Mouse (Mus musculus): ENCODE data around the gene Pcsk2. TPM values are rescaled to one million over a fixed set of nuclear protein-coding genes. Genes with fewer than 3 reads are reported as not detected.

Pcsk2 gene
- polyA plus RNA-seq, 1 experiment from 2014 or later: 1.5 TPM

DNA sequence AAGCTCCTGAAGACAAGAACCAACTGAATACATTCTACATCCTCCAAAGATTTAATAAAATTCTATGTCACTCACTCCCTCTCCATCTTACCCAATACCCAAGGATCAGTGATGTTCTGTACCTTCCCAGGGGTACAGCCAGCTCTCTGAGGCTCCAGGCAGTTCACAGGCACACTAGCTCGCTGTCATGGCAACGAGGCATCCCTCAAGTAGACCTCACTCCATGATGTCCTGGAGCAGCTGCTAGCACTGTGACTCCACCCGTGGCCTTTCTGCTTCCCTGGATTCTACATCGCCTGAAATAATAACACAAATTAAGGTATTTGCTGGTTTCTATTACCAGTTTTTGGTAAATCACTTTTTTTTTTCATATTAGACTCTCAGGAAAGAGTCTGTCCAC is 111.0 kb downstream of the Pcsk2 start:
- Histone ChIP-seq H3K27ac (no peak overlapping the region), H3K9me3 (no peaks in the 10 kb centered on the region), H3K4me2 (replicated peaks) (no peak overlapping the region), H3K4me3 (replicated peaks) (no peak overlapping the region), H3K27me3 (replicated peaks) (no peaks in the 10 kb centered on the region), H3K4me1 (replicated peaks) (no peaks in the 10 kb centered on the region), H3K9ac (no peak overlapping the region), H3K36me3 (no peaks in the 10 kb centered on the region)
- no peak for ATAC-seq
- 62% methylated on average over 4 of the region's 4 CpGs for WGBS

DNA sequence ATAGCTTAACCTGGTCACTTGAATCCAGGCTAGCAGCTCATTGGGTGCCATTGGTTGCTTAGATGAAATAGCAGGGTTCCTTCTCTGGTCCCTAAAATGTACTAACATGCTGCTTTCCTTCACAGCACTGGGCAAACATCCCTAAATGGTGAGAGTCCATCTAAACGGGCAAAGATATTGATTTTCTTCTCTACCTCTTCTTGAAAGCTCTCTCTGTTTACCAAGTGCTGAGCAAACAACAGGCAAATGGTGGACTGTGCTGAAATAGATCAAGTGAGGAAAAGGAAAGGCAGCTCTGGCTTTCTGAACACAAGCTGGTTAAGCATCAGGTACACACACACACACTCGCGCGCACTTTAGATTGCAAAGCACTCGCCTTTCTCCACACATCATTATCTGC is 120.8 kb downstream of the Pcsk2 start:
- no peaks in the 10 kb centered on the region for H3K36me3 ChIP-seq
- 62% methylated on average over 5 of the region's 5 CpGs for WGBS

DNA sequence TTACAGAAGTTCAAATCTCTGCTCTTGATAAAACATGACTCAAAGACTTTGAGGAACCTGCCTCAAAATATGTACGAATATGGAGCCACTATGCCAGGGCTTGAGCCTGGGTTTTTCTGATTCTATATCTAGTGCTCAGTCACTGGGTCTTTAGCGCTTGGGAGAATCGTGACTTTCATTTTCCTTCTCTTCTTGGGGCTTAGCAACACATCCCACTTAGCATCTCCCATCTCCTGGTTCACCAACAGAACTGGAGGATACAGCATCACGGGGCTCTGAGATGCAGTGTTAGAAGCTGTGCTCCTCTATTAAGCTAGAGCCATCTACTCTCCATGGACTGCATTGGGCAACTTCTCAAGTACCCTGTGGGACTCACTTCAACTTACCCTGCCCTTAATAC is 131.9 kb downstream of the Pcsk2 start:
- ATAC-seq: no peak
- Histone ChIP-seq H3K27ac (no peak overlapping the region), H3K4me1 (replicated peaks) (no peaks in the 10 kb centered on the region), H3K9me3 (no peaks in the 10 kb centered on the region), H3K4me2 (replicated peaks) (no peak overlapping the region), H3K27me3 (replicated peaks) (no peaks in the 10 kb centered on the region), H3K36me3 (no peaks in the 10 kb centered on the region), H3K9ac (no peak overlapping the region), H3K4me3 (replicated peaks) (no peak overlapping the region)
- WGBS: 96% methylated on average over 4 of the region's 4 CpGs

More for the DNA sequence above, 120.8 kb downstream of the Pcsk2 start:
- no peak overlapping the region for H3K27ac ChIP-seq
- H3K4me3 ChIP-seq (replicated peaks): no peak overlapping the region
- H3K9me3 ChIP-seq: no peaks in the 10 kb centered on the region
- H3K4me2 ChIP-seq (replicated peaks): no peak overlapping the region
- H3K27me3 ChIP-seq (replicated peaks): no peaks in the 10 kb centered on the region
- H3K4me1 ChIP-seq (replicated peaks): no peaks in the 10 kb centered on the region
- H3K9ac ChIP-seq: no peak overlapping the region
- no peak for ATAC-seq

DNA sequence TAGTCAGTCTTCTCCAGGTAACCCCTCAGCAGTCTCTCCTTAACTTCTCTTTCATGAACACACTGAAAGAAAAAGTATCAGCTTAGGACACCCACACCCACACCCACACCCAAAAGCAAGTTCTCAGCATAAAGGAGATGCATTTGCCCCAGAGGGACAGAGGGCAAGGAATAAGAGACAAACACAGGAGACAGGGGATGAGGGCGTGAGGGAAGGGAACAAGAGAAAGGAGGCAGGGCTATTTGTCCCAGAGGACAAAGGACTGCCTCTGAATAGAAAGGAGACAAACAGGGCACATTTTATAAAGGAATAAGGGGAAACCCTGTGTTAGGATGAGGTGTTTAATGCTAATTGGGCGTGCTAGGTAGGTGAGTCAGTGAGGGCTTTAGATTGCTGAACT is 133.6 kb downstream of the Pcsk2 start:
- WGBS: 68% methylated on average over 2 of the region's 2 CpGs
- Histone ChIP-seq H3K27ac (no peak overlapping the region), H3K27me3 (replicated peaks) (no peaks in the 10 kb centered on the region), H3K36me3 (no peaks in the 10 kb centered on the region), H3K4me2 (replicated peaks) (no peak overlapping the region), H3K4me1 (replicated peaks) (no peaks in the 10 kb centered on the region), H3K9ac (no peak overlapping the region), H3K9me3 (no peaks in the 10 kb centered on the region), H3K4me3 (replicated peaks) (no peak overlapping the region)
- ATAC-seq: no peak

DNA sequence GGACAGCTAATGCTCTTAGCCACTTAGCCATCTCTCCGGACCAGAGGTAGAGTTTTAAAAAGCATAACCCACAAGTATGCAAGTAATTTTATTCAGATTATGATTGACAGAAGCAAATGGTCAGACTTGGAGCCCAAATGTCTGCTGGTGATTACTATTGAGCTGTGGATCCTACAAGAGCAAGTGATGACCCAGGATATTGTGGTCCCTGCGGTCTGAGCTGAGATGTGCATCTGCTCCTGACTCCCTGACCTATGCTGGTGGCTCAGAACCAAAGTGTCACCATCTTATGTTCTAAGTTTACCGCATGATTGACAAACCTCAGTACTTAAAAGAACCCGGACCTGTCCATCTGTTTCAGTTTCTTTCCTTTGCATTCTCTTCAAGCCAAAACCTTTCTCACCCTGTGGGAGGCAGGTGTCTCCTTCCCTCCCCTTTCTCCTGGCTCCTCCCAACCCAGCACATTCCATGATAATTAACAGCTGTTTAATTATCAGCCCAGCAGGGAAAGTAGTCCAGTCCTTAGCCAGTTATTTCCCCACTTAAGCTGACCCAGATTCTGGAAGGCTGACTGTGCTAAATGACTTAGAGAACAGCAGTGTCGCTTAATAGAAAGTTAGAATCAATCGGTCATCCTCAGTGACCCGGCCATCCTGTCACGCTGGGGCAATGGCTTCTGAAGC is 136.1 kb downstream of the Pcsk2 start:
- no peak overlapping the region for H3K27ac ChIP-seq
- no peaks in the 10 kb centered on the region for H3K4me1 ChIP-seq (replicated peaks)
- no peak for ATAC-seq
- H3K9me3 ChIP-seq: no peaks in the 10 kb centered on the region
- WGBS: 73% methylated on average over 8 of the region's 8 CpGs
- no peak overlapping the region for H3K4me3 ChIP-seq (replicated peaks)
- no peaks in the 10 kb centered on the region for H3K27me3 ChIP-seq (replicated peaks)
- no peak overlapping the region for H3K9ac ChIP-seq
- H3K36me3 ChIP-seq: no peaks in the 10 kb centered on the region
- H3K4me2 ChIP-seq (replicated peaks): no peak overlapping the region

DNA sequence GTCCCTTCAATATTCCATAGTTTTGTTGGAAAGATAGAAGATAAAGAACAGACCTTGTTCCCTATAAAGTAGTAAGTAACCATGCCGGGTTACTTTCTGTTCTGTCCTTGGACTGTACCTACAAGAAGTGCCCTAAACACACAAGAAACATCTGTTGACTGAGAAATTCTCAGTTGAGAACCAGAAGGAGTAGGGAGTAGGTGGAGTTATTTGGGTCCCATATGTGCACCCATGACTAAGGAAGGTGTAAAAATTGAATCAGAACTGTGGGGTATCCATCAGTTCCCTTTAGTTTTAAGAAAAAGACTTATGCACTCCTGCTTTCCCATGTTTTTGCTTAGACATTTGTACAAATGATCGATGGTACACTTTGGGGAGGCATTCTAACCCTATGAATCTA is 137.6 kb downstream of the Pcsk2 start:
- WGBS: 87% methylated on average over 2 of the region's 2 CpGs

DNA sequence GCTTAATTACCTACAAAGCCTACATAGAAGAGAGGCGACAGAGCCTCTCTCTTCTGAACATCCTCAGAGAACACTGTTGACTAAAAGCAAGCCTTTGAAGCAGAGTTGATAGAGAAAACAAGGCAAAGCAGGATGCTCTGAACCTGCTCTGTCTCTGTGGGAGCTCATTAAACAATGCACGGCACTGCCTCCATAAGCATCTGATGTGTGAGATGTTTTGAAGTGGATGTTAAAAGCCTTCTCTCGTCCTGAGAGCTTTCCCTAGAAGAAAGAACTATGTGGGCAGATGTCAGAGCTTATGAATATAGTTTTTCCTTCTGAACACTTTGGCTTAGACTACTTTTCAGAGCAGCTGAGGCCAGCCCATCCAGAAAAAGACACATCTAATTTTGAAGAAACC is 145.3 kb downstream of the Pcsk2 start:
- WGBS: 59% methylated on average over 3 of the region's 3 CpGs
- Histone ChIP-seq H3K9me3 (no peaks in the 10 kb centered on the region), H3K4me3 (replicated peaks) (no peak overlapping the region), H3K9ac (no peak overlapping the region), H3K4me1 (replicated peaks) (no peaks in the 10 kb centered on the region), H3K27ac (no peak overlapping the region), H3K4me2 (replicated peaks) (no peak overlapping the region), H3K27me3 (replicated peaks) (no peaks in the 10 kb centered on the region), H3K36me3 (no peaks in the 10 kb centered on the region)
- no peak for ATAC-seq

More for the DNA sequence above, 137.6 kb downstream of the Pcsk2 start:
- no peak overlapping the region for H3K4me2 ChIP-seq (replicated peaks)
- ATAC-seq: no peak
- no peaks in the 10 kb centered on the region for H3K9me3 ChIP-seq
- H3K36me3 ChIP-seq: no peaks in the 10 kb centered on the region
- H3K4me3 ChIP-seq (replicated peaks): no peak overlapping the region
- no peaks in the 10 kb centered on the region for H3K4me1 ChIP-seq (replicated peaks)
- no peak overlapping the region for H3K27ac ChIP-seq
- no peaks in the 10 kb centered on the region for H3K27me3 ChIP-seq (replicated peaks)
- H3K9ac ChIP-seq: no peak overlapping the region

DNA sequence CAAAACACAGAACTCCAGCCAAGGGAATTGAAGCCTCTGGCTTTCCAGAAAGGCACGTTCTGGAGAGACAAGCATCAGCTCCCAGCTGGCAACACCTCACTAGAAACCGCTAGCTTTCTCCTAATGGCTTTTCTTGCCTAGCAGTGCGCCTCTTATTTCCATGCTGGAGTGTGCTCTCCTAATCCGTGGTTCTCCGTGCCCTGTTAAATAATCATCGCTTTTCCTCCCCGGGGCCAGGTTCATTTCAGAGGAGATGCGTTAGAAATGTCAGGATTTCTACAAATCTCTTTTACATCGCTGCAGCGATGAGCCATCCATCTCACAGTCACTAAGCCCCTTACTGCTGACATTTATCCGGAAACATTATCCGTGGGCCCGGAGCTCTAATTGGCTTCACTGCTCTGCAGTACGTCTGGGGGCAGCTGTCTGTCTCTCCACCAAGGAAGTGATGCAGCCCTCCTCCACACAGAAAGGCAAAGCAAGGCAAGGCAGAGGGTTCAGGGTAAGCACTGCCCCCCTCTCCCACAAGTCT is 150.1 kb downstream of the Pcsk2 start:
- H3K27me3 ChIP-seq (replicated peaks): no peaks in the 10 kb centered on the region
- H3K9me3 ChIP-seq: no peaks in the 10 kb centered on the region
- no peak overlapping the region for H3K4me3 ChIP-seq (replicated peaks)
- no peak overlapping the region for H3K9ac ChIP-seq
- H3K27ac ChIP-seq: no peak overlapping the region
- no peak overlapping the region for H3K4me2 ChIP-seq (replicated peaks)
- WGBS: 52% methylated on average over 14 of the region's 14 CpGs
- no peaks in the 10 kb centered on the region for H3K4me1 ChIP-seq (replicated peaks)
- ATAC-seq: no peak
- H3K36me3 ChIP-seq: no peaks in the 10 kb centered on the region

DNA sequence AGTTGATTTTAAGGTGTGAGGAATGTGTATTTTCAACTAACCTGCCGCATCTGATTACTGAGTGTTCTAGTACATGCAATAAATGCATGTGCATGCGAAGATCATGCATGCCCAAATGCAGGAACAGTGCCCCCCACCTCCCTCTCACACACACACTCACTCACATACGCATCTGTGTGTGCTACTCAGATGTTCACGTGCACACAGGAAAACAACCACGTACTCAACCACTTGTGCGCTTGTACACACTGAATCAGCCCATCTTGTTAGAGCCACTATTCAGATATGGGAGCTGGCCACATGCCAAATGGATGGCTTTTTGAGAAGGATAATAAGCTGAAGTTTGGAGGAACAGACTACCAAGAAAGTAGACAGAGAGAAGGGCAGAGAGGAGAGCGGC is 150.7 kb downstream of the Pcsk2 start:
- no peaks in the 10 kb centered on the region for H3K36me3 ChIP-seq
- H3K9ac ChIP-seq: no peak overlapping the region
- no peak overlapping the region for H3K27ac ChIP-seq
- H3K27me3 ChIP-seq (replicated peaks): no peaks in the 10 kb centered on the region
- no peaks in the 10 kb centered on the region for H3K4me1 ChIP-seq (replicated peaks)
- no peak for ATAC-seq
- H3K9me3 ChIP-seq: no peaks in the 10 kb centered on the region
- no peak overlapping the region for H3K4me2 ChIP-seq (replicated peaks)
- 83% methylated on average over 7 of the region's 7 CpGs for WGBS
- no peak overlapping the region for H3K4me3 ChIP-seq (replicated peaks)

DNA sequence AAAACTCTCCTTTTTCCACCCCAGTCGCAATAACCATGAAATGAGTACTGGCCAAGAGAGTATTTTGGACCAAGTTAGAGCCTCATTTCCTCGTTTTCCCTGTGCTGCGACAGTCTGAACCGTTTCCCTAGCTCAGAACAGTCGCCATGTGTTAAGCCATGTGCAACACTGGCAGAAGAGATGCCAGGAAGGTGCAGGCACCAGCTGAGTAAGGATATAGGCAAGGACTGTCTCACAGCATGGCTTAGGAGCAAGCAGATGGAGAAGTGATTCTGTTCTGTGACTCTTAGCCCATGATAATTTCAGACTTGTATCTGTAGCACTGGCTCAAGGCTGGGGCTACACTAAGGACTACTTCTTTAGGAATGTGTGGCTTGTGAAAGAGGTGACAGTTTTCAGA is 155.2 kb downstream of the Pcsk2 start:
- H3K4me1 ChIP-seq (replicated peaks): no peaks in the 10 kb centered on the region
- H3K9ac ChIP-seq: no peak overlapping the region
- no peaks in the 10 kb centered on the region for H3K36me3 ChIP-seq
- H3K4me2 ChIP-seq (replicated peaks): no peak overlapping the region
- no peak overlapping the region for H3K27ac ChIP-seq
- H3K27me3 ChIP-seq (replicated peaks): no peaks in the 10 kb centered on the region
- no peaks in the 10 kb centered on the region for H3K9me3 ChIP-seq
- no peak for ATAC-seq
- no peak overlapping the region for H3K4me3 ChIP-seq (replicated peaks)
- WGBS: 77% methylated on average over 5 of the region's 5 CpGs

DNA sequence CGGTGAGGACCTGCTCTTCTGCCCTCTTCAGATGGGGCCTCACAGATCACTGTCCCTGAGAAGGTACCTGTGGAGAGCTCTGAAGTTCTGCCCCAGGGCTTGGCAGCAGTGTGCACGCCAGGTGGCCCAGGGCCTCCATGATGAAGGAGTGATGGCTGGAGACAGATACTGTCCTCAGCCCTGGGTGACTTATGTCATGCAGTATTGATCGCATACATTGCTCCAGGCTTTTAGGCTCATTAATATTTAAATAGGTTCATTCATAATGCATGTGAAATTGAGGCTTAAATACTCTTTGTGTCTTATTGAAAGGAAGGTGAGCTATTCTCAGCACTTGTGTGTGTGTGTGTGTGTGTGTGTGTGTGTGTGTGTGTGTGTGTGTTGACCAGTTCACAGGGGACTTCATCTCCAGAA is 157.0 kb downstream of the Pcsk2 start:
- Histone ChIP-seq H3K4me3 (replicated peaks) (no peak overlapping the region), H3K9ac (no peak overlapping the region), H3K27me3 (replicated peaks) (no peaks in the 10 kb centered on the region), H3K4me2 (replicated peaks) (no peak overlapping the region), H3K9me3 (no peaks in the 10 kb centered on the region), H3K4me1 (replicated peaks) (no peaks in the 10 kb centered on the region), H3K27ac (no peak overlapping the region), H3K36me3 (no peaks in the 10 kb centered on the region)
- no peak for ATAC-seq
- 85% methylated on average over 3 of the region's 3 CpGs for WGBS

DNA sequence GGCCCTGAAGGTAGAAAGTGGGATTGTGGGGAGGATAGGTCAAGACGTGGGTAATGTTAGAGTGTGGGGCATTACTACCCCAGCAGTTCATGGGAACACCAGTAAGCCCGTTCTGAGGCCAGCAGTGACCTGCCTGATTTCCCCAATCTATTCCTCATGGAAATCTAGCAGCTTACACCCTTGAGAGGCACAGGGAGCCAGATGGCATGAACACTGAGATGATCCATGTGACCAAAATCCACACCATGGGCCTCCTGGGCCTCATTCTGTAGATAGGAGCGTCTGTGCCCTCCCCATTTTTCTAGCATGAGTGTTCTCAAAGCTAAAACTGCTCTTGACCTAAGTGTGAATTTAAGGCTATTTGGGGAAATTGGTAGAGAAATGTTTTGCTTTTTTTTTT is 162.2 kb downstream of the Pcsk2 start:
- Histone ChIP-seq H3K27me3 (replicated peaks) (no peaks in the 10 kb centered on the region), H3K4me1 (replicated peaks) (no peaks in the 10 kb centered on the region), H3K9me3 (no peaks in the 10 kb centered on the region), H3K4me3 (replicated peaks) (no peak overlapping the region), H3K4me2 (replicated peaks) (no peak overlapping the region), H3K9ac (no peak overlapping the region), H3K27ac (no peak overlapping the region), H3K36me3 (no peaks in the 10 kb centered on the region)
- 83% methylated on average over 3 of the region's 3 CpGs for WGBS
- no peak for ATAC-seq

DNA sequence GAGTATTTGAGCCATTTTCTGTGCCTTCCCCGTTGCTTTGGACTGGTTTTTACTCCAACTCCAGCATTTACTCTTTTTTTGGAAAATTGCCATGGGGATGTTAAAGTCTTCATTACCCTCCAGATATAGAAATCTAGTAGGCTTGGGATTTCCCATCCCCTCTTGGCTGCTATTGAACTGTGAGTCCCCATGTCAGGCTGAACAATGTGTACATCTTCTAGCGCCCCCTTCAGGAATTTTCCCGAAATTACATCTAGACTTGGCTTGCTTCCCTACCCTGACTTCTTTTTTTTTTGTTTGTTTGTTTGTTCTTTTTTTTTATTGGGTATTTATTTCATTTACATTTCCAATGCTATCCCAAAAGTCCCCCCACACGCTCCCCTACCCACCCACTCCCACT is 163.3 kb downstream of the Pcsk2 start:
- Histone ChIP-seq H3K9ac (no peak overlapping the region), H3K4me2 (replicated peaks) (no peak overlapping the region), H3K27ac (no peak overlapping the region), H3K4me1 (replicated peaks) (no peaks in the 10 kb centered on the region), H3K27me3 (replicated peaks) (no peaks in the 10 kb centered on the region), H3K9me3 (no peaks in the 10 kb centered on the region), H3K36me3 (no peaks in the 10 kb centered on the region), H3K4me3 (replicated peaks) (no peak overlapping the region)
- 25% methylated on average over 4 of the region's 4 CpGs for WGBS
- no peak for ATAC-seq
